Mouse (Mus musculus) midbrain, embryonic 14.5 days (tissue): ENCODE results near the gene Otud5. TPM values are rescaled to one million over a fixed set of nuclear protein-coding genes. Genes with fewer than 3 reads are reported as not detected.
"Not testable (repeated sequence)": the region's sequence is repeated elsewhere in the genome, so short reads cannot be mapped to it uniquely, and the experiment has no call there.

Experiments
- ATAC-seq: fragments of 200-750 bp; cut with Nextera tagmentation; 2 replicates; pipeline ENCODE4 v1.8.0; 2017; ENCODE audit warnings: moderate number of reproducible peaks, moderate library complexity; ENCODE audit not compliant: low FRiP score, low TSS enrichment
- DNase-seq: peaks from one replicate; pipeline ENCODE4 v3.0.0-alpha.2; 2015
- H3K27ac ChIP-seq: fragments of 300-500 bp; sonication (generic); replicated peaks from 2 replicates; pipeline ENCODE4 v1.5.1; 2014; ENCODE audit warnings: mild to moderate bottlenecking, low read depth, low read length, moderate library complexity
- H3K27me3 ChIP-seq: fragments of 300-500 bp; sonication (generic); 2 replicates; pipeline ENCODE4 v1.6.1; 2014; ENCODE audit warnings: low read length, control low read depth, mixed read lengths; ENCODE audit not compliant: control insufficient read depth, insufficient read depth
- H3K36me3 ChIP-seq: fragments of 300-500 bp; sonication (generic); 2 replicates; pipeline ENCODE4 v1.6.1; 2014; ENCODE audit warnings: low read length, control low read depth; ENCODE audit not compliant: control insufficient read depth, insufficient read depth
- H3K4me1 ChIP-seq: fragments of 300-500 bp; sonication (generic); 2 replicates; pipeline ENCODE4 v1.6.1; 2014; ENCODE audit warnings: mild to moderate bottlenecking, antibody characterized with exemption, low read length, control low read depth; ENCODE audit not compliant: control insufficient read depth, insufficient read depth
- H3K4me2 ChIP-seq: fragments of 300-500 bp; sonication (generic); 2 replicates; pipeline ENCODE4 v1.6.1; 2014; ENCODE audit warnings: mild to moderate bottlenecking, low read length, moderate library complexity
- H3K4me3 ChIP-seq: fragments of 300-500 bp; sonication (generic); replicated peaks from 2 replicates; pipeline ENCODE4 v1.5.1; 2014; ENCODE audit warnings: low read depth, low read length
- H3K9ac ChIP-seq: fragments of 300-500 bp; sonication (generic); replicated peaks from 2 replicates; pipeline ENCODE4 v1.6.1; 2014; ENCODE audit warnings: mild to moderate bottlenecking, low read length, moderate library complexity
- H3K9me3 ChIP-seq: fragments of 300-500 bp; sonication (generic); 2 replicates; pipeline ENCODE4 v1.6.1; 2016; ENCODE audit warnings: low read length, control low read depth, mixed read lengths; ENCODE audit not compliant: control insufficient read depth
- WGBS: fragments of 180-500 bp; shearing (Covaris S2); extraction: QIAGEN DNeasy Blood & Tissue Kit; methylation state at CpG from one replicate; pipeline ENCODE4 v1.1.7; 2014; 5-methylcytosine and 5-hydroxymethylcytosine counted together
- polyA plus RNA-seq: library from polyadenylated mRNA; unstranded; fragments of >200 nt; fragmentation: Nextera tagmentation; extraction: Ambion mirVana; gene quantifications from 2 replicates; pipeline ENCODE4 v1.2.1, GENCODE M21; 2014

Otud5 gene
- polyA plus RNA-seq, 1 experiment from 2014 or later = 32.3 TPM

DNA sequence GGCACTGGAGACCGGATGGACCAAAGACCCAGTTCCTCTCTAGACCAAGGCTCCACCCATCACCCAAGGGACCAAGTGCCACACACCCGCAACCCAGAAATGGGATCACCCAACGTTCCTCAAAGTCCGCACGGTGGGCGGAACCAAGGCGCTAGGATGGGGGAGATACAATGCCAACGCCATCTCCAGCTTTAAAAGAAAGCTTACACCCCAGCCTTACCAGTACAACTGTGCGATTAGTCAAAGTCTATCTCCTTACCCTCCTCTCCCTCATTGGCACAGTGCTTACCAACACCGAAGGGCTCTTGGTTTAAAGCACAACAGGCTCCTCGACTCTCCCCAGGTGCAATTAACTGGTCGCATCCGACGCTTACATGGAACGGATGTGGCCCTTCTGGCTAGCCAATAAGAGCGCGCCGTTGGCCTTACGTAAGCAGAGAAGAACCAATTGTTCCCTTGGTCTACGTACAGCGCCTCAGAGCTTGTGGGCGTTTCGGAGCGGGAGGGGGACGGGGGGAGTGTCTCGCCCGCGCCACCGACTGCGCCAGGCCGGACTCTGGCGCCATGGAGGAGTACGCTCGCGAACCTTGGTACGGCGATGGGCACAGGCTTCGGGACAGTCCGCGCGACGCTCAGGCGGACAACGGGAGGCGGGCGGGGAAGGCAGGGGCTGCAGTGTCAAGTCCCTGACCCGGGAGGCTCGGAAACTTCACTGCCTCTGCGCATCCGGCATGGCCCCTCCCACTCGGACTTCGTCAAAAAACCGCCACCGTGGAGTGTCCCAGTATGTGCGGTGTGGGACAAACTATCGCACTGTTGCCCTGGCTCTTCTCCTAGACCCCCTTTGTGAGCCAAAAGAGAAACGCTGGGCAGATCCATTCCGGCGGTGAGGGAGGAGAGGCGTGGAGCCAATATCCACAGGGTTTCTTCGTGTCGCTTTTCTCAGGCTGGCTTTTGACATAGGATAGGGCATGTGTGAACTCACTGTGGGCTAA is 58.0 kb downstream of the Otud5 start, which contains the start of the genes Pqbp1 and Timm17b:
Gene Pqbp1 (minus strand): TSS at position 390 of the 995 bp plus-strand sequence.
Gene Timm17b (plus strand): TSS at position 478 of the 995 bp plus-strand sequence.
- peak within 1 kb of the TSS; percentile 60 for H3K9ac ChIP-seq
- peak within 1 kb of the TSS; percentile 53 for H3K4me3 ChIP-seq
- WGBS = 18% methylated on average over 62 of the region's 62 CpGs
- peaks cover 25% of the 10 kb centered on the region for H3K36me3 ChIP-seq
- ATAC-seq (peak; percentile 98), DNase-seq (peak; percentile 93)
- no peaks in the 10 kb centered on the region for H3K9me3 ChIP-seq
- 0 out of 2 replicates have a peak, but pooled peaks cover 4% of the 10 kb centered on the region for H3K4me1 ChIP-seq
- peak within 1 kb of the TSS; percentile 88 for H3K27ac ChIP-seq
- H3K27me3 ChIP-seq = no peaks in the 10 kb centered on the region
- H3K4me2 ChIP-seq = peak within 1 kb of the TSS; percentile 54

DNA sequence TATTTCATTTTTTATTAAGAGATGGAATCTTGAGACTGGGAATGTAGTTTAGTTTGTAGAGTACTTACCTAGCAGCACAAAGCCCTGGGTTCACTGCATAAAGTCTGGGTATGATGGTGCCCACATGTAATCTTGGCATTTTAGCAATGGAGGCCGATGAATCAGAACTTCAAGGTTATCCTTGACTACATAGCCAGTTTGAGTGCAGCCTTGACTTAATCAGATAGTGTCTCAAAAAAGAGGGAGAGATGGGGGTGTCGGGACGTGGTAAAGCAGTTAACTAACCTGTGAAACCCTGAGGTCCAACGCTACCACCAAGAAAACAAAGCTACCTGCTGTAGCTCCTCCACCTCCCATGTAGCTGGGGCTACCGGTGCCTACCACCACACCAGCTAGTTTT is 63.3 kb downstream of the Otud5 start:
- Histone ChIP-seq H3K27ac (no peak overlapping the region), H3K9ac (no peak overlapping the region), H3K9me3 (no peaks in the 10 kb centered on the region), H3K4me1 (0 out of 2 replicates have a peak, but pooled peaks cover 4% of the 10 kb centered on the region), H3K36me3 (peaks cover 14% of the 10 kb centered on the region; the same call in 1 of the 2 replicates), H3K4me3 (no peak overlapping the region), H3K4me2 (no peak overlapping the region), H3K27me3 (no peaks in the 10 kb centered on the region)
- 94% methylated on average over 5 of the region's 5 CpGs for WGBS
- DNase-seq (no peak), ATAC-seq (no peak)

DNA sequence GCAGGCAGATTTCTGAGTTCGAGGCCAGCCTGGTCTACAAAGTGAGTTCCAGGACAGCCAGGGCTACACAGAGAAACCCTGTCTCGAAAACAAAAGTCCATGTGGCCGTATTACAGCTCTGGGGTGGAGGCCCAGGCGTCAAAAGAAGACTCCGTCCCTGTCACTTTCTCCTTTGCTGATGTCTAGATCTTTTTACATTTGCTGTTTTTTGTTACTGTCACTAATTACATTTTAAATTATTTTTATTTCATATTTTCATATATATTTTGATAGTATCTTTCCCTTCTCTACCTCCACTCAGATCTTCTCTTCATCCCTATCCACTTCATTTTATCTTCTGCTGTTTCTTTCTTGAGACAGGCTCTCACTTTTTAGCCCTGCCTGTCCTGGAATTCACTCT is 66.6 kb downstream of the Otud5 start, which contains the start of gene Gm10491:
Gene Gm10491 (minus strand): TSS at position 101 of the 400 bp plus-strand sequence.
- H3K36me3 ChIP-seq = peaks cover 14% of the 10 kb centered on the region; the same call in 1 of the 2 replicates
- 86% methylated on average over 5 of the region's 5 CpGs for WGBS
- no peak within 1 kb of the TSS for H3K4me2 ChIP-seq
- DNase-seq = no peak
- no peak within 1 kb of the TSS for H3K9ac ChIP-seq
- no peak within 1 kb of the TSS for H3K27ac ChIP-seq
- H3K4me1 ChIP-seq = no peaks in the 10 kb centered on the region
- no peak for ATAC-seq
- H3K4me3 ChIP-seq = no peak within 1 kb of the TSS
- no peaks in the 10 kb centered on the region for H3K9me3 ChIP-seq
- H3K27me3 ChIP-seq = no peaks in the 10 kb centered on the region

DNA sequence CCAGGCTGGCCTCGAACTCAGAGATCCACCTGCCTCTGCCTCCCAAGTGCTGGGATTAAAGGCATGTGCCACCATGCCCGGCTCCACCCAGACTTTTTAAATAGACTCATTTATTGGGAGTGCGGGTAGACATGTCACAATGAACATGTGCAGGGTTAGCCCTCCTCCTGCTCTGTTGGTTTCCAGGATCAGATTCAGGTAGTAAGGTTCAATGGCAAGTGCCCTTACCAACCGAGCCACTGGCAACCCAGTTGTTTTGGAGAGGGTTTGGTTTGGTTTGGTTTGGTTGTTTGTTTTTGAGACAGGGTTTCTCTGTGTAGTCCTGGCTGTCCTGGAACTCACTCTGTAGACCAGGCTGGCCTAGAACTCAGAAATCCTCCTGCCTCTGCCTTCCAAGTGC is 68.1 kb downstream of the Otud5 start, which contains the start of gene Gm10490:
Gene Gm10490 (plus strand): TSS at position 301 of the 400 bp plus-strand sequence.
- H3K4me2 ChIP-seq, H3K27me3 ChIP-seq, H3K4me1 ChIP-seq, H3K27ac ChIP-seq, H3K9me3 ChIP-seq, H3K4me3 ChIP-seq, ATAC-seq, DNase-seq, H3K9ac ChIP-seq: not testable (repeated sequence)
- 0 out of 2 replicates have a peak, but pooled peaks cover 11% of the 10 kb centered on the region for H3K36me3 ChIP-seq
- 87% methylated on average over 4 of the region's 4 CpGs for WGBS

DNA sequence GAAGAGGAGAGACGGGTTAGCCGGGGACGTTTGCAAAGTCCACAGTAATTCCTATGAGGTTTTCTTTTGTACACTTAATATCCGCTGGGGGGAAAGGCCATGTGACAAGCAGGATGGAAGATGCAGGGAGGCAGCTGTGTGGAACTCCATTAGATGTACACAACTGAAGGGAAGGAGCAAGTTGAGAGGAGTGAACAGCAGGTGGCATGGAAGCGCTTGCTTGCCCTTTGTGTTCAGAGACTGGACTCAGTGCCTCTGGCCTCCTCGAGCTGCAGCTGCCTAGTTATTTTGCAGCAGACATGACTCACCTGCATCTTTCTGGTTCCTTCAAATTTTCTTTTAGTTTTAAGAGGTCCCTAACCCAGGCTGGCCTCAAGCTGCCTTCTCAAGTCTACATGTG is 69.3 kb downstream of the Otud5 start:
- no peaks in the 10 kb centered on the region for H3K9me3 ChIP-seq
- no peak for ATAC-seq
- no peak overlapping the region for H3K4me2 ChIP-seq
- H3K27ac ChIP-seq = no peak overlapping the region
- no peak overlapping the region for H3K9ac ChIP-seq
- 39% methylated on average over 6 of the region's 6 CpGs for WGBS
- no peaks in the 10 kb centered on the region for H3K27me3 ChIP-seq
- DNase-seq = peak; percentile 38
- H3K4me3 ChIP-seq = no peak overlapping the region
- H3K36me3 ChIP-seq = 0 out of 2 replicates have a peak, but pooled peaks cover 11% of the 10 kb centered on the region
- no peaks in the 10 kb centered on the region for H3K4me1 ChIP-seq

DNA sequence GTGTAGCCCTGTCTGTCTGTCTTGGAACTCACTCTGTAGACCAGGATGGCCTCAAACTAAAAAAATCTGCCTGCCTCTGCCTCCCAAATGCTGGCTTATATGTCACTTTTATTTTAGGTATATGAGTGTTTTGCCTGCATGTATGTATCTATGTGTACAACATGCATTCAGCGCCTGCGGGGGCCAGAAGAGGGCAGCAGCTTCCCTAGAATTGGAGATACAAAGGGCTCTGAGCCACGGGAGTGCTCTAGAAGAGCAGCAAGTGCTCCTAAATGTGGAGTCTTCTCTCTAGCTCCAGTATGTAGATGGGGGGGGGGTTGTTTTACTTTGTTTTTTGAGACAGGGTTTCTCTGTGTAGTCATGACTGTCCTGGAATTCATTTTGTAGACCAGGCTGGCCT is 74.5 kb downstream of the Otud5 start:
- not testable (repeated sequence) for H3K4me1 ChIP-seq, H3K27me3 ChIP-seq, H3K9ac ChIP-seq, H3K36me3 ChIP-seq, H3K4me2 ChIP-seq, H3K4me3 ChIP-seq, ATAC-seq, H3K27ac ChIP-seq, H3K9me3 ChIP-seq
- 24% methylated on average over 3 of the region's 3 CpGs for WGBS
- DNase-seq = peak; percentile 12

DNA sequence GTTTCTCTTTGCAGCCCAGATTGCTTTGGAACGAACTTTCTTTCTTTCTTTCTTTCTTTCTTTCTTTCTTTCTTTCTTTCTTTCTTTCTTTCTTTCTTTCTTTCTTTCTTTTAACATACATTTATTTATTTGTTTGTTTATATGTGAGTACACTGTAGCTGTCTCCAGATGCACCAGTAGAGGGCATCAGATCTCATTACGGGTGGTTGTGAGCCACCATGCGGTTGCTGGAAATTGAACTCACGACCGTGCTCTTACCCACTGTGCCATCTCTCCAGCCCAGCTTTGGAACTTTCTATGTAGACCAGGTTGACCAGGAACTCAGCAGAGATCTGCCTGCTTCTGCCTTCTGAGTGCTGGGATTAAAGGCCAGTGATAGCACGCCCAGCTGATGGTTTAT is 76.8 kb downstream of the Otud5 start:
- H3K4me1 ChIP-seq, ATAC-seq, H3K36me3 ChIP-seq, H3K27me3 ChIP-seq, H3K4me3 ChIP-seq, H3K9me3 ChIP-seq, H3K4me2 ChIP-seq, H3K9ac ChIP-seq, H3K27ac ChIP-seq, DNase-seq: not testable (repeated sequence)
- 76% methylated on average over 6 of the region's 6 CpGs for WGBS

DNA sequence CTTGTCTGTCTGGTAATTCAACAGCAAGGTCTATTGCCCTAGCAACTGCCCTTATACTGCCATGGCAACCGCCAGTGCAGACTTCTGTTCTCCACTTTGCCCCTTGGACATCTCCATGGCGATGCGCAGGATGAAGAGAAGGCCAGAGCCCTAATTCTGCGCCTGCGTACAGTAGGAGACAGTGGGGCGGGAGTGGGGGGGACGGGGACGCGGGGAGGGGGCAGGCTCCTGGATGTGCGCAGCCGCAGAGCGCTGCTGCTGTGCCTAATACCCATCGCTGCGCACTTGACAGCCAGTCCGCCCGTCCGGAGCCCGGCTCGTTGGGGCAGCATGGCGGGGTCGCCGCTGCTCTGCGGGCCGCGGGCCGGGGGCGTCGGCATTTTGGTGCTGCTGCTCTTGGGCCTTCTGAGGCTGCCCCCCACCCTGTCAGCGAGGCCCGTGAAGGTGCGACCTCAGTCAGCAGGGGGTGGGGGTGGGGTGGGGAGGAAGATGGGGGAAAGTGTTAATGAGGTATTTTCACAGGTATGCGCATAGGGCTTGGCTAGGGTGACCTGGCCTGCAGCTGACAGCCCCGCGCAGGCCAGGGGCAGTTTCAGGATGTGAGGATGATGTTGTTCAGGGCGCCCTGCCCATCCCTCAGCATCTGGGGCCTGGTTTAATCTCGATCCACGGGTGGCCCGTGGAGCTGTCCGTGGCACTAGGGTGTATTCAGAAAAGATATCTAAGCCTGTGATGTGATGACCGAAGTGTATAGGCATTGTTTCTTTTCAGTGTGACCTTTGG is 78.6 kb downstream of the Otud5 start, which contains the start of gene Pcsk1n:
Gene Pcsk1n (plus strand): TSS at position 222 of the 783 bp plus-strand sequence.
- WGBS = 17% methylated on average over 40 of the region's 40 CpGs
- Histone ChIP-seq H3K27ac (peak within 1 kb of the TSS; percentile 83), H3K27me3 (no peaks in the 10 kb centered on the region), H3K4me1 (peaks cover 8% of the 10 kb centered on the region; the same call in 1 of the 2 replicates), H3K36me3 (peaks cover 16% of the 10 kb centered on the region), H3K4me3 (peak within 1 kb of the TSS; percentile 47), H3K9me3 (no peaks in the 10 kb centered on the region), H3K4me2 (peak within 1 kb of the TSS; percentile 63), H3K9ac (peak within 1 kb of the TSS; percentile 56)
- DNase-seq = peak; percentile 90
- peak; percentile 89 for ATAC-seq
